Mouse (Mus musculus) lung, adult 2 months (tissue): ENCODE results near the gene Rtn4r.

Source experiments
- CTCF ChIP-seq: fragments of 200-500 bp; IDR thresholded peaks from 2 replicates; pipeline ENCODE4 v1.5.1; 2011; ENCODE audit warnings: mild to moderate bottlenecking, low read length, control low read depth; ENCODE audit not compliant: insufficient read depth
- POLR2A ChIP-seq: fragments of 200-500 bp; IDR thresholded peaks from 2 replicates; pipeline ENCODE4 v1.6.1; 2011; ENCODE audit warnings: low read depth, mild to moderate bottlenecking, control low read depth, low read length, borderline replicate concordance; ENCODE audit errors: extremely low read depth

- no peak for TF ChIP-seq CTCF
- TF ChIP-seq POLR2A, result no peak
Observed at GRCm38 (mm10) chr16:18129413-18129812, 2.0 kb downstream of the Rtn4r start.
